Mouse (Mus musculus): ENCODE results near the gene Snrnp70.

DNA sequence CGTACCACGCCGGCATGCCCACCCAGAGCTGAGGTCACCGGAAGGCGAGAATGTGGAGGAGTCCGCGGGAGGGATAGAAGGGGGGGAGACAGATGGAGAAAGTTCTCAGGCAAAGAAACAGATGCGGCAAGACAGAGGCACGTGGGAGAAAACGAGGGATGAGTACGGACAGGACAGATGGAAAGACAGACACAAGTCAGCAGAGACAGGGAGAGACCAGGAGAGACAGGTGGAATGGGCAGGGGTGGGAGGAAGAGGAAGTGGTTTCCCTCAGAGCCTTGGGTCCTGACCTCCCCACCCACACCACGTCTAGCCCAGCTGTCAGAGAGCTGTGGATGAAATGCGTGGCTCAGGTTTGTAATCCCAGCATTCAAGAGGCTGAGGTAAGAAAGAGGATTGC, 48.6 kb downstream of the Snrnp70 start:
- TF ChIP-seq GATA1 (IDR thresholded peaks at IDR 0.05; ENCODE audit: borderline replicate concordance, low read length) (no peak), FLI1 (IDR thresholded peaks at IDR 0.05; ENCODE audit: low read length) (no peak)
